Mouse (Mus musculus) G1E-ER4 (cell line): ENCODE results near the gene Psmd9. TPM values are rescaled to one million over a fixed set of nuclear protein-coding genes. Genes with fewer than 3 reads are reported as not detected.

Source experiments
- GATA1 ChIP-seq: IDR thresholded peaks from one replicate; pipeline ENCODE4 v1.8.0; 2012; ENCODE audit warnings: low read length, inconsistent platforms
- polyA plus RNA-seq: library from polyadenylated mRNA; stranded (reverse); fragments of >175 nt; gene quantifications from 2 replicates; pipeline ENCODE4 v1.2.3, GENCODE M21; 2012

The Psmd9 gene
- polyA plus RNA-seq, 1 experiment: 104 TPM

GRCm38 (mm10) chr5:123256841-123257755, 87.9 kb downstream of the Psmd9 start:
- TF ChIP-seq GATA1: no peak

- TF ChIP-seq GATA1: no peak
These were observed 89.8 kb downstream of the Psmd9 start for GRCm38 (mm10) chr5:123258990-123259389.

GRCm38 (mm10) chr5:123260698-123261097, 91.5 kb downstream of the Psmd9 start:
- TF ChIP-seq GATA1: no peak

GRCm38 (mm10) chr5:123266909-123267308, 97.7 kb downstream of the Psmd9 start:
- TF ChIP-seq GATA1: no peak

GRCm38 (mm10) chr5:123268477-123269474, 99.6 kb downstream of the Psmd9 start:
- TF ChIP-seq GATA1: no peak

GRCm38 (mm10) chr5:123270917-123271316, 101.7 kb downstream of the Psmd9 start:
- no peak for TF ChIP-seq GATA1

- TF ChIP-seq GATA1: no peak
These were observed 103.7 kb downstream of the Psmd9 start for GRCm38 (mm10) chr5:123272927-123273326.

- no peak for TF ChIP-seq GATA1
These were observed 107.6 kb downstream of the Psmd9 start for GRCm38 (mm10) chr5:123276636-123277341.

- no peak for TF ChIP-seq GATA1
These were observed 108.1 kb downstream of the Psmd9 start for GRCm38 (mm10) chr5:123277342-123277701.

GRCm38 (mm10) chr5:123277704-123278103, 108.5 kb downstream of the Psmd9 start:
- no peak for TF ChIP-seq GATA1

- TF ChIP-seq GATA1: no peak
These were observed 110.0 kb downstream of the Psmd9 start for GRCm38 (mm10) chr5:123279248-123279647.

GRCm38 (mm10) chr5:123281336-123282136, 112.3 kb downstream of the Psmd9 start:
- TF ChIP-seq GATA1: no peak

GRCm38 (mm10) chr5:123285174-123285573, 116.0 kb downstream of the Psmd9 start:
- TF ChIP-seq GATA1: no peak

- no peak for TF ChIP-seq GATA1
These were observed 118.9 kb downstream of the Psmd9 start for GRCm38 (mm10) chr5:123288079-123288478.

- no peak for TF ChIP-seq GATA1
These were observed 125.4 kb downstream of the Psmd9 start for GRCm38 (mm10) chr5:123294653-123295052.
